Mouse (Mus musculus) small intestine, adult 2 months (tissue): ENCODE data around the gene Mtap.

Source experiments
- CTCF ChIP-seq: fragments of 200-500 bp; IDR thresholded peaks from 2 replicates; pipeline ENCODE4 v1.5.1; 2012; ENCODE audit warnings: low read depth, mild to moderate bottlenecking, control low read depth, inconsistent platforms, low read length, moderate library complexity, mixed read lengths; ENCODE audit not compliant: insufficient replicate concordance, insufficient read length; ENCODE audit errors: extremely low read depth
- POLR2A ChIP-seq: fragments of 200-500 bp; IDR thresholded peaks from 2 replicates; pipeline ENCODE4 v1.6.1; 2012; ENCODE audit warnings: low read depth, mild to moderate bottlenecking, control low read depth, inconsistent platforms, low read length, moderate library complexity

- no peak for TF ChIP-seq CTCF
- no peak for TF ChIP-seq POLR2A
Measured at GRCm38 (mm10) chr4:89112782-89113181, 24.1 kb upstream of the Mtap start.
